Mouse (Mus musculus): ENCODE measurements at regions not wholly inside any gene's neighbourhood (a gene's known extent, or its start where the extent isn't known, plus 50 kb on each side); places are given as distances from the start of the nearest gene placed in this dataset.

- TF ChIP-seq POLR2A (IDR thresholded peaks at IDR 0.05; ENCODE audit: control insufficient read depth, extremely low read depth, insufficient read depth, low read length, poor library complexity) = no peak
- no peak for TF ChIP-seq CTCF (IDR thresholded peaks at IDR 0.05; ENCODE audit: borderline replicate concordance, control insufficient read depth, extremely low read depth, insufficient read depth, low read length, poor library complexity)
Measured at GRCm38 (mm10) chr10:37339658-37340057, 200.9 kb upstream of the Marcks start.

All from thymus, adult 2 months (tissue).